Mouse (Mus musculus) CD4-positive helper T cell, adult 2 months (primary cell): Measurements from ENCODE around the gene Spata13.

Experiments used
- DNase-seq: peaks from one replicate; pipeline ENCODE4 v3.0.0-alpha.2; 2012; ENCODE audit warnings: low read depth, missing footprints, low spot score

Gene Spata13

DNA sequence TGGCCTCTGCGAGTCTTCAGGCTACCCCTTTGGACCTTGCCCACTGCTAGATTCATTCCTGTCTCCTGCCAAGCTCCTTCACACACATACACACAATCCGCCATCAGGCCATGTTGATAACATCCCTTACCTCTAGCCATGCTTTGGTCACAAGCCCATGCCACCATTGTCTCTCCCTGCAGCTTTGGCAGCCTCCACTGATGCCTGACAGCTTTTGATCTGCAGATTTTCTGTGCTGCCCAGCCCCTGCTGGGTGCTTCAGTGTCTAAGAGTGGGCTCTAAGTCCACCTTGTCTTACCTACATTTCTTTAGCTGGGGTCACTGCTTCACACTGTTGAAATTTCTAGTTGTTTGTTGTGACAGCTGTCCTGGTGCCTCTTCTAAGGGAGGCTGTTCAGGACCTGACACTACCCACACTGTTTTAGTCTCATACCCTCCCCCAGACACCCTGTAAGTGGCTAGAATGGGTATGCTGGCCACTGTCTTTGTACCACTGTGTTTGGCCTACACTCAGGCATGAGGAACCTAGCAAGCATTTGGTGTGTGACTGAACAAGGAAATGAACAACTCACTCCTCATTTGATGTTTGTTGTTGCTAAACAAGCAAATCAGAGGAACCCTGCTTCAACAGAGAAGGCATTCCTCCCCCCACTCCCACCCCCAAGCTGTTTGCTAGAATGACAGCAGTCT, 43.0 kb downstream of the Spata13 start:
- DNase-seq: no peak

DNA sequence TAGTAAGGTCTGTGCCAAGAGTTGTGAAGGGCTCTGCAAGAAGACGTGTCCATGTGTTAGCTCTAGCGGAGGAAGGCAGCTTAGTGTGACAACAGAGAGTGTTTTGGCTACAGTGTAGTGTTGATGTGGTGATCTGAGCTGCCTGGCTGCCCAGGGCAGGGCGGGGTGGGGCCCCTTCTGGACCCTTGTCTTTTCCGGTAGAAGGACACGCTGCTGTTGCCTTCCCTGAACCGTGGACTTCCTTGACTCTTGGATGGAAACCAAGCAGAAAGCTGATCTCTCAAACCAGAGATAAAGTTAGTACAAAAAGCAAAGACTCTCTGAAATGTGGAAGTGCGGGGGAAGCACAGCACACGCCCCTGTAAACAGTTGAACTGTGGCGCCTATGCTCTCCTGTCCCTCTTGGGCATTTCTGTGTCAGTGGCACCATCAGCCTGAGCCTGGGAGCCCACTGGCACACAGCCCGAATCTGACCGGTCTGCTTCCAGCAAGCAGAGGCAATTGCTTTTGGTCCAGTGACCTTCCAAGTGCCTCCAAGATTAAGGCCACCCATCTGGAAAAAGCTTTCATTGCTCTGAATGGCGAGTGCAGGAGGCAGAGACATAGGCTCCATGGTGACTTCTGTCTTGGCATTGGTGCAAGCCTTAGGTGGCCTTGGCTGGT, 48.7 kb downstream of the Spata13 start:
- DNase-seq: no peak

DNA sequence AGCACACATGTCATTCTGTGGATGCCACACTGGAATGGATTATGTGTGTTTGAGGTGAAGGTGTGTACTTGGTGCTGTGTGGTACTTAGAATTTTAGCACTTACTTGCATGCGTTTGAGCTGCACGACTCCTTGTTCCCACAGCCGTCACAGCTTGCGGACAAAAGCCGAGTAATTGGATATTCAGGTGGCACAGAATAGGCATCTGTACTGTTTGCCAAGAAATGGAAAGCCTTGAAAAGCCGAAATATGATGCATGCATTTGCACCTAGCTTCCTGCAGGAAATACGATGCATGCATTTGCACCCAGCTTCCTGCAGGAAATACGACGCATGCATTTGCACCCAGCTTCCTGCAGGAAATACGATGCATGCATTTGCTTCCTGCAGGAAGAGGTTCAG, 50.2 kb downstream of the Spata13 start:
- no peak for DNase-seq

DNA sequence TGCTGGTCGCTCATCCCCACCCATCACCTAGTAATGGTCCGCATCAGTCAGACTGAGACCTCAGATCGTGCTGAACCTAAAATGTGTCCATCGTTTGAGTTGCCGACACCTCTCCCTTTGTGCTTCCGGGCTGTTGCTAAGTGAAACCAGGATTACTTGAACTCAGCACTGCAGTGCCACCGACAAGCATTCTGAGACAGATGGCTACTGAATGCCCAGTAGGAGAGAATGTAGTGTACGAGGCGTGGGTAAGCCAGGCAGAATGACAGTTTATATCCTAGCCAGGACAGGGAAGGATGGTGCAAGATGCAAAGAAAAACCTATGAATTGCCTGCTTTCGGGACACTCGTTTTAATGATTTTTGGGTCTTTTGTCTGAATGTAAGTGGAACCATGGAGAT, 52.9 kb downstream of the Spata13 start:
- DNase-seq: no peak

DNA sequence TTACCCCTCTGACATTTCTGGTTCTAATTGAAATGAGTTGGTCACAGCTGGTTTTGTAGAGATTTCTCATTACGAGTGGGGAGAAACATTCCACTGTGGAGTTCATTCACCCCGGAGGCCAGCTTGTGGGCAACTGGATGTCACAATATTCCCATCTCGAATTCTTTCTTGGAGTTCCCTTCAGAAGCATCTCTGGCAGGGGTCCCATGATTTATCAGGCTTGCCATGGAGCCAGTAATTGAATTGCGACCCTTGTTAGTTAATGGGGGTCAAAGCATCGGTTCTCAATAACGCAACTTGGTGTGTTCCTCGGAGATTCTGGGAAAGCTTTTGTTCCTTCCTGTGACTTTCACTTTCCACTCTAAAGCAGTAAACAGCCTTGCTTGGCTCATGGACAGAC, 53.4 kb downstream of the Spata13 start:
- DNase-seq: no peak

DNA sequence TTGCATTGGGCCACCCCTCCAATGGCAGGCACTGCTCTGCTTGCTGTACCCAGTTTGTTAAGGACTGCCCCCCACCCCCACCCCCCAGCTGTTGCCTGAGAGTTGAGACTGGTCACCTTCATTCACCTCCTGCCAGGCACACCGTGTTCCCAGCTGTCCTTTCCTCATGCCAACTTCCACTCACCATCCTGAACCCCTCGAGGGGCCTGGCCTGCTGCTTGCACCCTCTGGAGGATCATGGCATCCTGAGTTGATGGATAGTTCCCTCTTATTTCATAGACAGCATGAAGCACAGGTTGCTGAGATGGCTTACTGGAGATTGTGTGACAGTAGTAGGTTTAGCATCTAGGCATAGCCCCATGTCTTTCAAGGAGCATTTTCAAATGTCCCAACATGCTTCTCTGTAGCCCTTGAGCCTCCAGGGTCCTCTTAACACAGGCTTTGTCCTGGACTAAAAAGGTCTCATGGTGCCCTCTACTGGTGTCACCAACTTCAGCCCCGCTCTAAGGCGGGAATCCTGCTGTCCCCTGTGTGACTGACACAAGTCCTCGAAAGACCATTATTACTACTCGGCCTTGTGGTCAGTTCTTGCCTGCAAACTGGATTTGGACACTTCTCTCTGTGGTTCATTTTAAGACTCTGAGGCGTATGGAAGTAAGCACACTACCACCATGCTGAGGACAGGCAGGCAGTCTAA, 54.9 kb downstream of the Spata13 start:
- DNase-seq: peak; percentile 44

DNA sequence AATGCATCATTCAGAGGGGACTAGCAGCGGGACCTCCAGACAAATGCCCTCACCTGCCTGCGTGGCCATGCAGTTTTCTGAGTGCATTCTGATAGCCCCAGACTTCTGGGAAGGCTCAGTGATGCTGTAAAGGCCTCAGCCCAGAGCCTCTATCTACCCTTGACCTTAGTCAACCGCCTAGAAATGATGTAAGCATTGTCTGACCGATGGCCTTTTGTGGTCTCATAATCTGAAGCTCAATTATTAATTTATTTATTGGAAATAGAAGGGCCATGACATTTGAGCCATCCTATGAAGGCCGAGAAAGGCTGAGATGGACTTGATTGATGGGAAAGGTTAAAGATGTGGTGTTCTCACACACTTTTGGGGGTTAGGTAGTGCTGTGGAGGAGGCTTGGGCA, 56.0 kb downstream of the Spata13 start:
- DNase-seq: no peak

DNA sequence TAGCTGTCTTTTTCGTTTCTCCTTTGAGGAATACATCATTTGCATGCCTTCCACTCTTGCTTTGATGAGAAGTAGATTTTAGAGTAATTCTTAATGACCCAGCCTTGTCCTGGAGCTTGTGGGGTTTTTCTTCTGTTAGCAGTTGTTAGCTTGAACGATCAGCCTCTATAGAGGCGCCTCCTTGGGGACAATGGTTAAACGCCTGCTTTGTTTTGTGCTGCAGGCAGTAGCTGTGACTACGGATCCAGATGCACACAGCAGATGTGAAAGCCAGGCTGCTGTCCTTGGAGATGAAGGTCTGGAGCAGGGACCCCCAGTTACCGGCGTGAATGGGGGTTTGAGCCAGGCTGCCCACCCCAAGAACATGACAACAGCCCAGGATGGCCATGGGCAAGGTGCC, 56.8 kb downstream of the Spata13 start:
- DNase-seq: no peak

DNA sequence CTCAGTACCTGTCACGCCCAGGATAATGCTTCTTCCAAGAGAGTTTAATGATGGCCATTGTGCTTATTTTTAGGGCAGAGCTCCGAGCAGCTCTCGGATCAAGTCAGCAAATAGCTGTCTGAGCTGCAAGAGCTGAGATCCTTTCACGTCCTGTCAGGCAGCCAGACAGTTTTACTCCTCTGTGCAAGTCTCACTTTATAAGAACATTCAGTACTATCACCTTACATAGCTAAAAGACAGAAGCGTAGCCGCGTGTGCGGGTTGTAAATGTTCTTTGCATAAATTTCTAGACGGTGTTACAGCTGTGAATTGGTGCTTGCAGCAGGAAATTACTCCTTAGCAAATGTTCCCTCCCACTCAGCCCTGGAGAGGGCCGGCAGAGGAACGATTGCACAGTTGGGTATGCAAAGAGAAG, 59.3 kb downstream of the Spata13 start:
- no peak for DNase-seq

DNA sequence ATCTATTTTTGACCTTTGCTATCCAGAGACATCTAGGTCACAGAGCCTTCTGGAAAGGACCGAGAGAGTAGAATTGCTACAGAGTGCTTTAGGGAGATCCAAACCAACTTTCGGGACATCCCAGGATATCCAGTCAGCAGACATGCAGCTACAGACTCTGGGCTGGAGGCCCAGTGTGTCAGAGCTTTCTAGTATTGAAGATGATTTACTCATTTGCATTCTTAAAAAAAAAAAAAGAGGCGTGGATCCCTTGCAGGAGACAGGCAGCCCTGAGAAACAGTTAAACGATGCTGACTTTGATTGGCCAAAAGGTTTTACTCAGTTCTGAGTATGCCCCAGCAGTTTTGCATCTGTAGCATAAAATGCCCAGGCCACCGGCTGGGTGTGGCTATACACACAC, 59.9 kb downstream of the Spata13 start:
- no peak for DNase-seq

DNA sequence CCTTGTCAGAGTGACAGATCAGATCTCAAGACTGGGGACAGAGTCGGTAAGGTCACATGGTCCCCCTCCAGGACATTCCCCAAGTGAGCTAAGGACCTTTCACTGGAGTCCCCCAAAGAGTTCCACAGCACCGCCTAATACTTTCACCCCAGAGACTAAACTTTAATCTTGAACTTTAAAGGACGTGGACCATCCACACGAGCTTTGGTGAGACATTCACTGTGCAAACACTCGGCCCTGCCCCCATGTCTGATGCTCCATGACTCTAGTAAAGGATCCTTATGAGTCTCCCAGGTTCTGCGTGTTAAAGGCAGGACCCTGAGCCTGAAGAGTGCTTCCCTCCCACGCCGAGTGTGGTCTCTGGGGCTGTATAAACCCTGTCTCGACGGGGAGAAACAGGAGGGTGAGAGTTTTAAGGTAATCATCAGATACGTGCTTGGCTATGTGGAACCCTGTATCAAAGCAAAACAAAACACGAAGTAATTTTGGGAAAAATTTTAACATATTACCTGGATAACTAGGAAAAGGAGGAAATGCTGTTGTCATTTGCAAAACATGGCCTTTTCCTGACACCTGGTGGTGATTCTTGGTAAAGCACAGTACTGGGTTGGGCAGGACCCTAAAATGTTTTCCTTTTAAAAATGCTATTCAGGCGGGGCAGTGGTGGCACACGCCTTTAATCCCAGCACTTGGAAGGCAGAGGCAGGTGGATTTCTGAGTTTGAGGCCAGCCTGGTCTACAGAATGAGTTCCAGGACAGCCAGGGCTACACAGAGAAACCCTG, 60.6 kb downstream of the Spata13 start:
- DNase-seq: peak; percentile 35

DNA sequence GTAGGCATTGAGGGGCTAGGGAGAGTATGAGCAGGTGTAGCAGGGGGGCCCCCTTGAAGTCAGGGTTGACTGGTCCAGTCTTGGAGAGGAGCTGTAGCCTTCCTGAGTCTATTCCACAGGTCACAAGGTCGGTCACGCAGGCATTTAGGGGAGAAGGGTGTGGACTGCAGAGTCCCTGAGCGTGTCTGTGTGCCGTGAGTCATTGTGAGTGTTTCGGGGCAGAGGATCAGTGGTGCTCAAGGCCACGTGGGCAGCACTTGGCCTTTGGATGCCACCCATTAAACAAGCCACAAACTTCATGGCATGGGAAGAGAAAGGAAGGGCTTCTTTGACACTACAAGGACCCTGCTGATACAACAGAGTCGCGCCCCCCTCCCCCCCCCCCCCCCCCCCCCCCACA, 63.5 kb downstream of the Spata13 start:
- no peak for DNase-seq

DNA sequence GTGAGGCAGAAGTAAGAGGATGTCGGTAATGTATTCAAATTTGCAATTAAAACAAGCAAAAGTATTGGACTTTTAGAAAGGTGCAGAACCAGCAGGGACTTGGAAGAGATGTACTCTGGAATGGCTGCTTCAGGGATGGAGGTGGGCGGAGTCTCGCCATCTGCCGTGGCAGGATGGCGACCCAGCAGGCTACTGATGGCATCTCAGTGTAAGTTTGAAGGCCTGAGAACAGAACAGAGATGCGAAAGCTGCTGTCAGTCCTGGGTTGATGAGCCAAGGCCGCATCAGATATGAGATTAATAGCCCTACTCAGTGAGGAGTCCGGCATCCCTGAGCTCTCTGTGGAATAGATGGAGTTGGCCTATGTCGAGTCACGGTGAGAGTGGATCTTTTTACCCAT, 65.2 kb downstream of the Spata13 start:
- no peak for DNase-seq

DNA sequence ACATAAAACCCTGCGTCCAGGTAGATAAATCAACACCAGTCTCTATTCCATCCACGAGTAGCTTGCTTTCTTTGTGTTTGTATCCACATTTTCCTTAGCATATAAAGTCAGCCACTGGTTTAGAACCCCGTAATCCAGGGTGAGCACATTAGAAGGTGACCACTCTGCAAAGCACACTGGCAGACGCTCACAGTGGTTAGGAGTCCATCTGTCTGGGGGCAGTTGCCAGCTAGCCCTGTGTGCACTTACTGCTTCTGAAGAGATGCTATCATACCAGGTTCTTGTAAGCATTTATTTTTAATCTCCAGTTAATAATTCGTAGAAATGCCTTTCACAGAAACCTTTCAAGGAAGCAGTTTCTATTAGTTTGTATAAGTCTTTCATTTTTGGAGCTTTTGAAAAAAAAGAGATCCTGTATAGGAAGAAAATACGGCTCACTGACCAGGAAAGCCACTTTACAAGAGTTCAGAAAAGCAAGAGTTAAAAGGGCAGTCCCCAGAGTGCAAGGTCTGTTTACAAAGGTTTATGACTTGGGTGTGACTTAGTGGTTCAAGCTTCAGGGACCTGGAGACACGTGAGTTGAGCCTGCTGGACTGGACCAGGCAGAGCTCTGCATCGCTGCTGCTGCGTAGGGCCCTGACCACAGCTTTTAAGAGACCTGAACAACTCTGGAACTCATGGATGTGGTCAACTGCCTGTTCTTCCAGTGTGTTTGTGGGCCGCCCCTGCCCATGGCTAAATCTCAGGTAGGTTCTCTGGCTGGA, 68.8 kb downstream of the Spata13 start:
- DNase-seq: no peak

DNA sequence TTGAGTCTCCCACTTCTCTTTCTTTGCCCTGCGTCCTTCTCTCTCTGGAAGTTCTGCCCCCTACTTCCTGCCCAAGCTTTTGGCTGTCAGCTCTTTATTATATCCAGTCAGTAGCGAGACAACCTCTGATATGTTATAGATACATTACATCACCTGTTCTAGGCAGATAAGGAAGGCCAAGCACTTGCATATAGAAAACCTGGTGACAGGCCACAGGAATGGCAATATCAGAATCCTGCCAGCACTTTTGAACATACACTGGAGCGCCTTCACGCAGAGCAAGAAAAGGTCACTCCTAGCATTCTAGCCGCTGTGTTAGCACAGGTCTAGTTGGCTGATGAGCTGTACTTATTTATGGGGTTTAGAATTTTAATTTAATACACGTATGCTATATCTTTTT, 70.7 kb downstream of the Spata13 start:
- no peak for DNase-seq

DNA sequence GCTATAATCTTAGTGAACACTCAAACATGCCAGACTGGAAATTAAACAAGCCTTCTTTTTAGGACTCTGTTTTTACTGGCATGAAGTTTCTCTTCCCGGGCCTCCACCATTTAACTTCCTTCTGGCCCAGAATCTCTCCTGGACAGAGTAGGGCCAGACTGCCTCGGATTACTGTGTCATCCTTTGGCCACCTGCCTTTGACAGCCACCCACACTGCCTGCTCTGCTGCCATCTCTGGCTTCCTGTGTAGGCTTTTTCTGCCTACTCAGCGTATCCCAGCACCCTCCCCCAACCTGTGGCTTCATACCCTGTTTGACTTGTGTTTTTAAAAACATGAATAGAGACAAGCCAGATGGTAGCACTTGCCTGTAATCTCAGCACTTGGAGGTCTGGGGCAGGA, 71.2 kb downstream of the Spata13 start:
- peak; percentile 82 for DNase-seq

DNA sequence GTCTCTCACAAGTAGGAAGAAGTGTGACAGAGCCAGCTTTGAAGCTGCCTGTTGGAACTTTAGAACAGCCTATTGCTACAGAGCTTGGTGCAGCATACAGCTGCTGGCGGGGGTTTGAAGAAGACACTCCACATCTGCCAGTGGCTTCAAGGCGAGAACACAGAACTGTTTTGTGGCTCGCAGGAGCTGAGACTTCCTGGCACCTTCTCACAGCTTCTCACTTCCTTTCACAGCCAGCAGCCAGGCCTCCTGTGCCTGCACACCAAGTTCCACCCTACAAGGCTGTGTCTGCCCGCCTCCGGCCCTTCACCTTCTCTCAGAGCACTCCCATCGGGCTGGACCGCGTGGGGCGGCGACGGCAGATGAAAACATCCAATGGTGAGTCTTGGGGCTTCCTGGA, 75.4 kb downstream of the Spata13 start:
- peak; percentile 83 for DNase-seq

DNA sequence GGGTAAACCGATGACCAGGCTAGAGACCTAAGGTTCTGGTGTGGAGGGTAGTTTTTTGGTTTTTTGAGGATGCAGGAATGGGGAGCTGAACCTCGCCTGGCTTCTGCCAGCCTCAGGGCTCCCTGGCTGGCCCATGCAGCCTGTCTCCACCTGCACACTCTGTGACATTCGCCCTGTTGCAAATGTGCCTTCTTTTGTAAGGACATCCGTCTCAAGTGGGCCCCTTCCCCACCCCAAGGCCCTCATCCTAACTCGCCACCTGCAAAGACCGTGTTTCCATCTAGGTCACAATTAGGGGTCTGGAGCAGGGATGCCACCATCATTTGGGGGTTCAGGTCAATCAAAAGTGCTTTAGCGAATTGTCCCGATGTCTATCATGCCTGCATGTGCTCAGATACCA, 75.9 kb downstream of the Spata13 start:
- DNase-seq: no peak

DNA sequence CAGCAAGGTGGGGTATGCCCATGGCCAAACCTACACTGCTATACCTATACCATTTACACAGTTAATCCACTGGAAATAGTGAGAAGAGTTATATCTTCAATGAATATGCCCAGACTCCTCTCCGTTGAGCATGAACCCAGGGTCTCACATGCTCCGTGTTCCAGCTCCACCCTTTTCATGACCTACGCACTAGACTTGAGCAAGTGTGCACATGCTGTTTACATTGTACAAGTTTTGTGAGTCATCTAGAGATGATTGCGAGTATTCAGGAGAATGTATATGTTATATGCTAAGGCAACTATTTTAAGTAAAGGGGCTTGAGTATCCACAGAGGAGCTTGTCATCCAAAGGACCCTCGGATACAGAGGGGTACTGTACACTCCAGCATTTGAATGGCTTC, 77.4 kb downstream of the Spata13 start:
- DNase-seq: peak; percentile 48

DNA sequence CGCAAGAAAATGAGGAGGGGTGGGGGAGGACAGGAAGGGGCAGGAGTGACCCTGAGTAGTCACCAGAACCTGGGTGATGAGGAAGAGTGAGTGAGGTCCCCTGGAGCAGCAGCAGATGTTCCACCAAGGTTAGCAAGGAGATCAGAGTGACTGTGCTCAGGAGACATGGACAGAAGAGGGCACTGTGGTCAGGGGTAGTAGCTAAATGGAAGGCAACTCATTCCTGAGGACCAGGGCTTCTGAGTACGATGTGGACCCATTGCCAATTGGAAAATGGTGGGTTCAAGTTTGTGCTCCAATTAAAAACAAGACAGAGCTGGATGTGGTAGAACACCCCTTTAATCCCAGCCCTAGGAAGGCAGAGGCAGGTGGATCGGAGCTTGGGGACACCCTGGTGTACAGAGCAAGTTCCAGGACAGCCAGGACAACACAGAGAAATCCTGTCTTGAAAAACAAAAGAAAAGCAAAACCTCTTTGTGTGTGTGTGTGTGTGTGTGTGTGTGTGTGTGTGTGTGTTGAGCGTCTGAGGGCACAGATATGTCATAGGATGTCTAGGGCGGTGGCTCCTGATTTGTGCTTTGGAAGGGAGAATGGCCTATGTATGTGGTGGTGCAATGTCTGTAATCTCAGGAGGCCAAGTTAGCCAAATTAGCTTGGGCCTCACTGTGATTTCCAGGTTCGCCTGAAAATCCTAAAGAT, 77.9 kb downstream of the Spata13 start:
- DNase-seq: peak; percentile 65

DNA sequence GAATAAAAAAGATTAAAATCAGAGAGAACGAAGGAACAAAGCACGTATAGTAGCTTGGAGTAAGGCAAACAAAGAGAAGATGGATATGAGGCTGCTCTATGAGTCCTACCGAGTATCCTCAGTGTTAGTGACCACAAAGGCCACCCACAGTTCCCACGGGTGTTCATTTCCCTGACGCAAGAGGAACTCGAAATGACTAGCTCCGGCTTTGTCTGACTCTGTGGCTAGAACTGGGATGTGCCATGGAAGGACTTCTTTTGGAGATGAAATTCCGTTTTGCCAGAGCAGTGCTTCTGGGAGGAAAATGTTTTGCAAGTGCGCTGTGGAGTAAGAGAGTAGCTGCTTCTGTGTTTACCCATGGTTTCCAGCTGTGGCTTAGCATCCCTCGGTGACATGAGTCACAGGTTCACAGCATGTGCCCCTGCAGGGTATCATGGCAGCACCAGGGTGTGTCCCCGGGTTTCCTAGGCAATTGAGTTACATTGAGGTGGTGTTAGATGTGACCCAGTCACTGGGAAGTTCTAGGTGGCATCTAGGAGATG, 78.6 kb downstream of the Spata13 start:
- DNase-seq: peak; percentile 75
